In genomic region chr9:65128123-65128815, GRCm38 (mm10) we compare ENCODE assay signal across 8 mouse cellular contexts. TPM values are rescaled to one million over a fixed set of nuclear protein-coding genes. Genes with fewer than 3 reads are reported as not detected.
DNase-seq lines count a peak whose midpoint lies in the region; ATAC-seq and TF ChIP-seq lines count a peak whose summit lies in the region.

No protein-coding gene starts in this region.

- H3K4me3 ChIP-seq in ES-E14 (ENCODE audit: insufficient read depth in 1 of 2, low read depth in 1 of 2, low read length in 2 of 2, poor library complexity in 1 of 2, severe bottlenecking in 1 of 2): peak overlapping the region; percentile 53 to 83
- peak overlapping the region; percentile 15 for H3K4me3 ChIP-seq in embryonic facial prominence, embryonic 13.5 days
- H3K4me3 ChIP-seq in lung, postnatal 0 days (ENCODE audit: low read depth, low read length): no peak overlapping the region
- no peak overlapping the region for H3K4me3 ChIP-seq in stomach, embryonic 15.5 days (replicated peaks)

- H3K27ac ChIP-seq in ES-E14 (ENCODE audit: insufficient read depth, low read depth, low read length, poor library complexity, severe bottlenecking): no peak overlapping the region
- no peak overlapping the region for H3K27ac ChIP-seq in embryonic facial prominence, embryonic 13.5 days
- H3K27ac ChIP-seq in lung, postnatal 0 days (ENCODE audit: low read length): no peak overlapping the region
- no peak overlapping the region for H3K27ac ChIP-seq in stomach, embryonic 15.5 days

- H3K36me3 ChIP-seq in ES-E14 (ENCODE audit: control insufficient read depth, insufficient read depth, low read length, poor library complexity, severe bottlenecking): no peaks in the 10 kb centered on the region; the same call in 1 of the 2 replicates
- H3K36me3 ChIP-seq in embryonic facial prominence, embryonic 13.5 days: peaks cover 86% of the 10 kb centered on the region
- no peaks in the 10 kb centered on the region for H3K36me3 ChIP-seq in lung, postnatal 0 days (ENCODE audit: insufficient read depth, low read length)
- 0 out of 2 replicates have a peak, but pooled peaks cover 8% of the 10 kb centered on the region for H3K36me3 ChIP-seq in stomach, embryonic 15.5 days

- no peaks in the 10 kb centered on the region for H3K9me3 ChIP-seq in ES-E14 (ENCODE audit: control insufficient read depth, insufficient read depth, low read depth, low read length)
- H3K9me3 ChIP-seq in embryonic facial prominence, embryonic 13.5 days: no peaks in the 10 kb centered on the region
- H3K9me3 ChIP-seq in lung, postnatal 0 days (ENCODE audit: low read length): no peaks in the 10 kb centered on the region
- no peaks in the 10 kb centered on the region for H3K9me3 ChIP-seq in stomach, embryonic 15.5 days

- H3K9ac ChIP-seq in ES-E14 (ENCODE audit: insufficient read depth, low read depth, low read length, poor library complexity, severe bottlenecking): peak overlapping the region; percentile 42; the same call in 1 of the 2 replicates
- H3K9ac ChIP-seq in embryonic facial prominence, embryonic 13.5 days: 0 out of 2 replicates have a peak overlapping the region, but pooled peaks have one; percentile 32
- no peak overlapping the region for H3K9ac ChIP-seq in lung, postnatal 0 days (replicated peaks; ENCODE audit: low read depth)
- H3K9ac ChIP-seq in stomach, embryonic 15.5 days: no peak overlapping the region

- TF ChIP-seq CTCF in lung, postnatal 0 days (IDR thresholded peaks at IDR 0.05): peak; percentile 65

- H3K27me3 ChIP-seq in embryonic facial prominence, embryonic 13.5 days: peaks cover 11% of the 10 kb centered on the region
- H3K27me3 ChIP-seq in lung, postnatal 0 days (replicated peaks; ENCODE audit: insufficient read depth, low read length): no peaks in the 10 kb centered on the region
- H3K27me3 ChIP-seq in stomach, embryonic 15.5 days (replicated peaks): no peaks in the 10 kb centered on the region

- peaks cover 0 to 5% of the 10 kb centered on the region in 2 experiments; a peak in 2 of 4 replicates for H3K4me1 ChIP-seq in ES-E14 (ENCODE audit: control insufficient read depth in 2 of 2, insufficient read depth in 2 of 2, low read length in 2 of 2, poor library complexity in 1 of 2)
- H3K4me1 ChIP-seq in embryonic facial prominence, embryonic 13.5 days: peaks cover 7% of the 10 kb centered on the region
- no peaks in the 10 kb centered on the region for H3K4me1 ChIP-seq in lung, postnatal 0 days (ENCODE audit: insufficient read depth, low read depth, low read length)
- peaks cover 8% of the 10 kb centered on the region; the same call in 1 of the 2 replicates for H3K4me1 ChIP-seq in stomach, embryonic 15.5 days

- no peak for TF ChIP-seq EP300 in lung, postnatal 0 days (IDR thresholded peaks at IDR 0.05)

- H3K4me2 ChIP-seq in embryonic facial prominence, embryonic 13.5 days: peak overlapping the region; percentile 51
- peak overlapping the region; percentile 44 for H3K4me2 ChIP-seq in lung, postnatal 0 days (replicated peaks; ENCODE audit: low read depth, low read length)
- peak overlapping the region; percentile 19 for H3K4me2 ChIP-seq in stomach, embryonic 15.5 days

- 12% methylated on average over 25 of the region's 25 CpGs for WGBS in embryonic facial prominence, embryonic 13.5 days
- 17% methylated on average over 25 of the region's 25 CpGs for WGBS in lung, postnatal 0 days
- WGBS in stomach, embryonic 15.5 days: 22% methylated on average over 25 of the region's 25 CpGs

- in situ Hi-C loops in ES-E14 (cut with MboI; ENCODE audit: low sequenced_read_pairs in 2 of 2, unreplicated experiment in 2 of 2): no loop called here

- DNase-seq in CD4-positive helper T cell, adult 2 months (ENCODE audit: low read depth, low spot score): peak; percentile 23
- peak; percentile 73 for DNase-seq in ES-E14 (ENCODE audit: low read depth, low spot score)
- DNase-seq in kidney, adult 9 months: peak; percentile 38
- DNase-seq in lung, postnatal 0 days (ENCODE audit: low spot score): peak; percentile 56
- no peak for DNase-seq in layer of hippocampus, postnatal 36 days
- DNase-seq in layer of hippocampus, adult 11-12 months (ENCODE audit: low spot score): no peak

- no peak for ATAC-seq in embryonic facial prominence, embryonic 13.5 days (ENCODE audit: insufficient number of reproducible peaks, insufficient read depth, low FRiP score, low TSS enrichment, low read depth)
- peak; percentile 62 for ATAC-seq in lung, postnatal 0 days
- ATAC-seq in stomach, embryonic 15.5 days (ENCODE audit: insufficient read depth, low FRiP score, low read depth): no peak

TF ChIP-seq in ES-E14, 5 proteins besides CTCF, POLR2A, EP300 and RAD21:
- 0 out of 2 replicates have a peak, but pooled peaks have one; percentile 15 for TF ChIP-seq ZC3H11A (IDR thresholded peaks at IDR 0.05; ENCODE audit: borderline replicate concordance, low read depth, low read length)
- TF ChIP-seq CHD2 (IDR thresholded peaks at IDR 0.05; ENCODE audit: low read depth, low read length): no peak
- 0 out of 2 replicates have a peak, but pooled peaks have one; percentile 9 for TF ChIP-seq MAFK (IDR thresholded peaks at IDR 0.05; ENCODE audit: insufficient read depth, low read depth, low read length)
- 0 out of 2 replicates have a peak, but pooled peaks have one; percentile 41 for TF ChIP-seq HCFC1 (IDR thresholded peaks at IDR 0.05; ENCODE audit: borderline replicate concordance, insufficient read depth, low read length)
- TF ChIP-seq ZNF384 (IDR thresholded peaks at IDR 0.05; ENCODE audit: low read depth, low read length): no peak
TF ChIP-seq in ES-E14: peak in this region for 3.

RNA-seq across cellular contexts. Expression of gene Igdcc3, which starts 12.7 kb away (rescaled TPM):
- total RNA-seq in ES-E14 (2012; rRNA removed): 6.0 and 6.1 TPM in 2 replicates
- 2.1 and 3.0 TPM in 2 replicates for polyA plus RNA-seq in embryonic facial prominence, embryonic 13.5 days (2015; fragmentation: Nextera tagmentation; extraction: Ambion mirVana)
- polyA plus RNA-seq in lung, postnatal 0 days (2015; fragmentation: Nextera tagmentation; extraction: Ambion mirVana): 0.33 and 0.67 TPM in 2 replicates
- 1.5 TPM in 2 replicates for polyA plus RNA-seq in stomach, embryonic 15.5 days (2015; fragmentation: Nextera tagmentation; extraction: Ambion mirVana)
- 1 to 10 TPM; 3.1 to 4.4 TPM for total RNA-seq in layer of hippocampus, postnatal 36 days (2021)

RNA-seq across cellular contexts. Expression of gene Igdcc4, which starts 27.0 kb away (rescaled TPM):
- total RNA-seq in ES-E14 (2012; rRNA removed): 8.8 and 17.9 TPM in 2 replicates
- polyA plus RNA-seq in embryonic facial prominence, embryonic 13.5 days (2015; fragmentation: Nextera tagmentation; extraction: Ambion mirVana): 31.0 and 31.7 TPM in 2 replicates
- 1.7 and 1.8 TPM in 2 replicates for polyA plus RNA-seq in lung, postnatal 0 days (2015; fragmentation: Nextera tagmentation; extraction: Ambion mirVana)
- polyA plus RNA-seq in stomach, embryonic 15.5 days (2015; fragmentation: Nextera tagmentation; extraction: Ambion mirVana): 27.3 and 30.6 TPM in 2 replicates
- total RNA-seq in layer of hippocampus, postnatal 36 days (2021): 10 to 100 TPM; 33.2 to 36.4 TPM

Comparison
In these comparisons a context has a peak if more than half of its experiments do, and no peak if none do; other contexts are left out.
1. DNase-seq: peak in CD4-positive helper T cell, adult 2 months (single experiment), ES-E14 (single experiment), kidney, adult 9 months (single experiment) and lung, postnatal 0 days (single experiment); none in layer of hippocampus, postnatal 36 days (0 of 2) and layer of hippocampus, adult 11-12 months (single experiment).
2. H3K4me3 ChIP-seq: peak in ES-E14 (2 of 2) and embryonic facial prominence, embryonic 13.5 days (single experiment); none in lung, postnatal 0 days (single experiment) and stomach, embryonic 15.5 days (single experiment).
3. H3K9ac ChIP-seq: peak in ES-E14 (single experiment) and embryonic facial prominence, embryonic 13.5 days (single experiment); none in lung, postnatal 0 days (single experiment) and stomach, embryonic 15.5 days (single experiment).
4. RNA of gene Igdcc4, which starts 27.0 kb away (polyA plus RNA-seq): 31.0 to 31.7 TPM in embryonic facial prominence, embryonic 13.5 days and 27.3 to 30.6 TPM in stomach, embryonic 15.5 days; 1.7 to 1.8 TPM in lung, postnatal 0 days; every median in the first group is over 10 times any median in the second.
5. Peak in every context shown above with its lines, with median percentiles within 50 percentile points of each other: H3K4me2 ChIP-seq.